Mouse (Mus musculus) G1E (cell line): ENCODE measurements at regions not wholly inside any gene's neighbourhood (a gene's known extent, or its start where the extent isn't known, plus 50 kb on each side); places are given as distances from the start of the nearest gene placed in this dataset.

Experiments
- CTCF ChIP-seq: IDR thresholded peaks from 2 replicates; pipeline ENCODE4 v1.5.1; 2012; ENCODE audit warnings: low read depth, low read length, inconsistent platforms, mixed read lengths
- POLR2AphosphoS5 ChIP-seq: IDR thresholded peaks from 2 replicates; pipeline ENCODE4 v1.6.1; 2012; ENCODE audit warnings: low read depth, low read length, inconsistent platforms; ENCODE audit not compliant: insufficient replicate concordance

DNA sequence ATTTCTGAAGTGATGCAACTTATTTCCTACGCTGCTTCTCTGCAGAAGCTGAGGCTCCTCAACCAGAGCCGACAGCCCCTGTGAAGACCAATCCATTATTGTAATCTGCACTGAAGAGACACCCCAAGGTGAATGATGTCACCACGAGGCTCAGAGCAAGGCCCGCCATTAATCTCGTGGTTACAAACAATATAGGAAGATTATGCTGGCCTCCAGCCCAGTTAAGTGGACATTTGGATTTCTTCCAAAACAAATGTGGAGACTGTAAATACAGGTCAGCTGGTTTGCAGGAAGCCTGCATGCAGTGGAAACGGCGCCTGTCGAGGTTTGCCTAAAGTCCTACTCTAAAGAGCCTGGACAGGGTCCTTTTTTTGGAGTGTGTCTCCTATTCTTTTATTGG, 390.6 kb upstream of the Zmiz1 start:
- TF ChIP-seq CTCF: no peak
- TF ChIP-seq POLR2AphosphoS5: no peak
